Mouse (Mus musculus) adrenal gland, postnatal 4 days (tissue): Measurements from ENCODE around the gene Ormdl1. TPM values are rescaled to one million over a fixed set of nuclear protein-coding genes. Genes with fewer than 3 reads are reported as not detected.
"Not testable (repeated sequence)": the region's sequence is repeated elsewhere in the genome, so short reads cannot be mapped to it uniquely, and the experiment has no call there.

Source experiments
- DNase-seq, 2 experiments: peaks; one replicate each; pipeline ENCODE4 v3.0.0; 2021 to 2022; ENCODE audit warnings: low spot score in 2 of 2, mixed read lengths in 2 of 2
- long read RNA-seq, 2 experiments: library from polyadenylated mRNA; stranded (forward); transcript quantifications; one replicate each; pipeline ENCODE4 v2.0.0; 2021
- total RNA-seq, 2 experiments: library from RNA; stranded (reverse); gene quantifications; 2 replicates each; pipeline ENCODE4 v1.2.3; 2021

Gene Ormdl1
- total RNA-seq: 10 to 100 TPM; 17.6 to 18.5 TPM
- long read RNA-seq, experiment 1, transcript Ormdl1-201 (4 exons, 1,910 nt): major isoform, 33 of 34 reads
- long read RNA-seq, experiment 1, partial matches to known transcripts: 0 of 34 reads
- long read RNA-seq, experiment 1, other reads (novel, unspliced or antisense): 1 of 34 reads
- long read RNA-seq, experiment 2, transcript Ormdl1-201 (4 exons, 1,910 nt): major isoform, 40 of 56 reads
- long read RNA-seq, experiment 2, partial matches to known transcripts: 15 of 56 reads
- long read RNA-seq, experiment 2, other reads (novel, unspliced or antisense): 1 of 56 reads

GRCm38 (mm10) chr1:53296581-53297383 lies at the start of gene Ormdl1, which contains the start of the genes Pms1 and Gm28778:
Ormdl1 (plus strand) TSS chr1:53297095.
Pms1 (minus strand) TSS chr1:53297018.
Gm28778 (plus strand) TSS chr1:53297111.
- DNase-seq: peak; percentile 87 to 92

- not testable (repeated sequence) for DNase-seq
Measured at GRCm38 (mm10) chr1:53264958-53265612, 31.8 kb upstream of the Ormdl1 start.

- no peak for DNase-seq
Measured at GRCm38 (mm10) chr1:53269901-53270300, 27.0 kb upstream of the Ormdl1 start.

- no peak for DNase-seq
Measured at GRCm38 (mm10) chr1:53272646-53273045, 24.2 kb upstream of the Ormdl1 start.

GRCm38 (mm10) chr1:53291197-53291596 lies 5.7 kb upstream of the Ormdl1 start:
- no peak for DNase-seq

GRCm38 (mm10) chr1:53300506-53300905 lies 3.6 kb downstream of the Ormdl1 start:
- no peak for DNase-seq

GRCm38 (mm10) chr1:53312989-53313967 lies 16.4 kb downstream of the Ormdl1 start, which contains the start of gene Osgepl1:
Osgepl1 (plus strand) TSS chr1:53313624.
- peak; percentile 61 to 72 for DNase-seq

- no peak for DNase-seq
Measured at GRCm38 (mm10) chr1:53321662-53322344, 24.9 kb downstream of the Ormdl1 start.

GRCm38 (mm10) chr1:53323254-53323653 lies 26.4 kb downstream of the Ormdl1 start:
- DNase-seq: no peak

- no peak for DNase-seq
Measured at GRCm38 (mm10) chr1:53324277-53324676, 27.4 kb downstream of the Ormdl1 start.

- no peak for DNase-seq
Measured at GRCm38 (mm10) chr1:53324827-53325494, 28.1 kb downstream of the Ormdl1 start.

GRCm38 (mm10) chr1:53333527-53333926 lies 36.6 kb downstream of the Ormdl1 start:
- DNase-seq: not testable (repeated sequence)

GRCm38 (mm10) chr1:53335465-53335864 lies 38.6 kb downstream of the Ormdl1 start:
- no peak for DNase-seq

- not testable (repeated sequence) for DNase-seq
Measured at GRCm38 (mm10) chr1:53337403-53337802, 40.5 kb downstream of the Ormdl1 start.

- no peak for DNase-seq
Measured at GRCm38 (mm10) chr1:53341071-53341470, 44.2 kb downstream of the Ormdl1 start.

GRCm38 (mm10) chr1:53352327-53353261 lies 55.7 kb downstream of the Ormdl1 start, which contains the start of the genes Asdurf, Gm28551 and Asnsd1:
Asdurf (minus strand) TSS chr1:53352619.
Gm28551 (minus strand) TSS chr1:53352667.
Asnsd1 (minus strand) TSS chr1:53352752.
- DNase-seq: peak; percentile 97 to 99

- DNase-seq: no peak
Measured at GRCm38 (mm10) chr1:53358988-53359387, 62.1 kb downstream of the Ormdl1 start.
